Mouse (Mus musculus) inflammation-experienced regulatory T-cells, adult 6 months (primary cell): ENCODE data around the gene Cacng7. TPM values are rescaled to one million over a fixed set of nuclear protein-coding genes. Genes with fewer than 3 reads are reported as not detected.
"Not testable (repeated sequence)": the region's sequence is repeated elsewhere in the genome, so short reads cannot be mapped to it uniquely, and the experiment has no call there.

Experiments used
- ATAC-seq: one replicate; pipeline ENCODE4 v1.8.0; 2017
- polyA plus RNA-seq, 3 experiments: library from polyadenylated mRNA; unstranded; fragments of 100-300 nt; shearing (Covaris generic); gene quantifications; one replicate each; pipeline ENCODE4 v1.2.1; 2017

The Cacng7 gene
- polyA plus RNA-seq, 3 experiments from 2014 or later: not detected

GRCm38 (mm10) chr7:3390413-3391080 lies 57.8 kb downstream of the Cacng7 start, which contains the start of gene Cacng8:
Gene Cacng8, plus strand, starts transcription at chr7:3390683.
- ATAC-seq: no peak

GRCm38 (mm10) chr7:3391081-3391451 lies 58.3 kb downstream of the Cacng7 start:
- no peak for ATAC-seq

GRCm38 (mm10) chr7:3391809-3392208 lies 59.1 kb downstream of the Cacng7 start:
- ATAC-seq: no peak

GRCm38 (mm10) chr7:3397355-3397754 lies 64.6 kb downstream of the Cacng7 start:
- ATAC-seq: no peak

GRCm38 (mm10) chr7:3397797-3398196 lies 65.0 kb downstream of the Cacng7 start:
- ATAC-seq: no peak

GRCm38 (mm10) chr7:3398363-3398762 lies 65.6 kb downstream of the Cacng7 start:
- not testable (repeated sequence) for ATAC-seq

- ATAC-seq: no peak
These were observed 67.2 kb downstream of the Cacng7 start for GRCm38 (mm10) chr7:3399937-3400336.

- no peak for ATAC-seq
These were observed 77.2 kb downstream of the Cacng7 start for GRCm38 (mm10) chr7:3409729-3410520.

- ATAC-seq: peak; percentile 69
These were observed 78.6 kb downstream of the Cacng7 start for GRCm38 (mm10) chr7:3411160-3411941.

GRCm38 (mm10) chr7:3412036-3412435 lies 79.3 kb downstream of the Cacng7 start:
- no peak for ATAC-seq

- no peak for ATAC-seq
These were observed 82.1 kb downstream of the Cacng7 start for GRCm38 (mm10) chr7:3414888-3415287.

- ATAC-seq: no peak
These were observed 82.6 kb downstream of the Cacng7 start for GRCm38 (mm10) chr7:3415378-3415777.

Other genes with a start within 250 kb of the Cacng7 start
- not detected for gene AU018091, start 163.8 kb upstream of the Cacng7 start, polyA plus RNA-seq
- not detected for gene Nlrp12, start 83.2 kb upstream of the Cacng7 start, polyA plus RNA-seq
- gene Myadm, start 43.9 kb upstream of the Cacng7 start, polyA plus RNA-seq: 10 to 100 TPM in 1 of 3 experiments, 1 to 10 TPM in 2; 1.5 to 23.0 (median 4.8) TPM
- under 1 TPM in 1 of 3 experiments, not detected in 2; 0.82 TPM for gene Prkcg, start 43.8 kb upstream of the Cacng7 start, polyA plus RNA-seq
- gene Cacng8, start 57.7 kb downstream of the Cacng7 start, polyA plus RNA-seq: not detected
- not detected for gene Cacng6, start 91.2 kb downstream of the Cacng7 start, polyA plus RNA-seq
- gene Tarm1, start 169.7 kb downstream of the Cacng7 start, polyA plus RNA-seq: not detected